Mouse (Mus musculus): ENCODE measurements at regions not wholly inside any gene's neighbourhood (a gene's known extent, or its start where the extent isn't known, plus 50 kb on each side); places are given as distances from the start of the nearest gene placed in this dataset.
"Not testable (repeated sequence)": the region's sequence is repeated elsewhere in the genome, so short reads cannot be mapped to it uniquely, and the experiment has no call there.

- 3% methylated on average over 27 of the region's 39 CpGs for WGBS
- peak overlapping the region; percentile 55 for H3K4me3 ChIP-seq (ENCODE audit: low read depth, low read length)
- H3K27me3 ChIP-seq (ENCODE audit: control insufficient read depth, insufficient read depth, low read length); H3K36me3 ChIP-seq (ENCODE audit: control insufficient read depth, insufficient read depth, low read length); H3K27ac ChIP-seq (ENCODE audit: insufficient read depth, low read depth, low read length); H3K4me1 ChIP-seq (ENCODE audit: control insufficient read depth, insufficient read depth, insufficient read length, low read length): not testable (repeated sequence)
Observed at GRCm38 (mm10) chr12:20614766-20615165, 375.5 kb upstream of the Asap2 start.

Data from small intestine, adult 2 months (tissue).